Mouse (Mus musculus) erythroblast, embryonic 14.5 days (primary cell): ENCODE data around the gene Map4k4.

Experiments
- GATA1 ChIP-seq: IDR thresholded peaks from 2 replicates; pipeline ENCODE4 v1.6.1; 2012; ENCODE audit warnings: low read length, inconsistent platforms, mixed read lengths
- TAL1 ChIP-seq: IDR thresholded peaks from 3 replicates; pipeline ENCODE4 v1.6.1; 2012; ENCODE audit warnings: low read length, inconsistent platforms, mixed read lengths

DNA sequence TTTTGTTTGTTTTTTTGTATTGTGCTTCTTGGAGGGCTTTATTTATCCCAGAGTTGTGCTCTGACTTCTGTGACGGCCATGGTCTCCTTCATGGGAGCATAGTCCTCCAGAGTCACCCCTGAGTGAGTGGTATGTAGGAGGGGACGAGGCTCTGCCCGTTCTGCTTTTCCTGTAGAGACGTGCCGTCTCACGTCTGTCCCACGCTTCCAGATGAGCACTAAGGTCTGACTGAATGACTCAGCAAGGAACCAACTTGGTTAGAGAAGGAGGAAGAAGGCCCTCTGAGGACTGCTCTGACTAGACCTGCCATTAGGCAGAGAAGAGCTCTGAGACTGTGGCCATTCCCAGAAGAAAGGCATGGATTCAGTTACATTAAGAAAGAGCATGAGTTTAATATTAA, 68.3 kb downstream of the Map4k4 start:
- no peak for TF ChIP-seq GATA1
- TF ChIP-seq TAL1, result no peak
